Mouse (Mus musculus) telencephalon, adult 2 months (tissue): ENCODE measurements at regions not wholly inside any gene's neighbourhood (a gene's known extent, or its start where the extent isn't known, plus 50 kb on each side); places are given as distances from the start of the nearest gene placed in this dataset.

ENCODE experiments used
- DNase-seq: peaks from one replicate; pipeline ENCODE4 v3.0.0-alpha.2; 2011; ENCODE audit warnings: low read depth, low spot score

DNA sequence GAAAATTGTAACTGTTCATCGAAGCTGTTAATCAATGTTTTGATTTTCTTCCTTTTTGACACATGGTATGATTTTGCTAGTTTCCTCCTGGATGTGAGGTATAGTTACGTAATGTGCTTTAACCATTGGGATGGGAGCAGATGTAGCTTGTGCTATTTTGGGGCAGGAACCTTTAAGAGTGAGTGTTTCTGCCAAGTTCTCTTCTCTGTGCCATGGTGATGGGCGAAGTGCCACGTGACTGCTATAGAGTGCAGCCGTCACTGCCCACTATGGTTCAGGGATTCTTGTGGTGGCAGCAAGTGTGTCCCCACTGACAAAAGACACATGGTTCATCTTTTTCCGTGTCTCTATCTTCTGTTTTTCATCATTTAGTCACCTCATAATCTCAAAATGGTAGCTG lies 4882.6 kb downstream of the 9330182O14Rik start:
- peak; percentile 83 for DNase-seq

DNA sequence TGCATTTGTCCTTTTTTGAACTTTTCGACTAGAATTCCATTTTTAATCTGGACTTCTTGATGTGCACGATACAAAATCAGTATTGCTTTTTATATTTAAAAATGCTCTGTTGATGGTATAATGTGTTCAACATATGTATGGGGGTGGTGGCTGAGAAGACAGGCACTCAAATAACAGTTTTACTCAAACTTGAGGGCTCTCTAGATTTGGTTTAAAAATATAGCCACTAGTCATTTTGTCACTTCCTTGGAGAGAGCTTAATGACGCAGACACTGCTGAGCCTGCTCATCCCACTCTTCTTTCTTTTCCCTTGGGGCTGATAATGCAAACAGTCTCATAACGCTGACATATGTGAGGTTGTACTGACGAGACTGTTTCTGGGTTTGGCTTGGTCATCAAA lies 4883.9 kb downstream of the 9330182O14Rik start:
- DNase-seq = peak; percentile 85

DNA sequence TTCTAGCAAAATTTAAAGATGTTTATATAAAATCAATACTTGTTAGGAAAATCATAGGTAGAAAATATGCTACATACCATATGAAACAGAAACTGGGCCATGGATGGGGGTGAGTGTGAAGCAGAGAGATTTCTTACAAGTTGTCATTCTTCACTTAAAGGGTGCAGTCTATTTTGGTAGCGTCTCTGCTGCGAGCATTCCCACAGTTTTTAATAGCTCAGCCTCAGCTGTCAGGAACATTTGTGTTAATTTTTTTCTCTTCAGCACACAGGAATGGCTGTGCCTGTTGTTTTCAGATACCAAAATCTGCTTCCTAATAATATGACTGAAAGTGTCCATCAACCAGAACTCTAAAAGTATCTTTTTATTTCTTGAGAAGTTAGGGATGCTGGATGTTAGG lies 4887.6 kb downstream of the 9330182O14Rik start:
- peak; percentile 85 for DNase-seq
